Mouse (Mus musculus): ENCODE results near the gene Cct4. TPM values are rescaled to one million over a fixed set of nuclear protein-coding genes. Genes with fewer than 3 reads are reported as not detected.

Gene Cct4
- polyA plus RNA-seq (2014; fragmentation: Illumina TruSeq; extraction: RNeasy Lipid Tissue Mini Kit (QIAGEN cat#74804); ENCODE audit: low read depth, low replicate concordance) = 395 TPM

DNA sequence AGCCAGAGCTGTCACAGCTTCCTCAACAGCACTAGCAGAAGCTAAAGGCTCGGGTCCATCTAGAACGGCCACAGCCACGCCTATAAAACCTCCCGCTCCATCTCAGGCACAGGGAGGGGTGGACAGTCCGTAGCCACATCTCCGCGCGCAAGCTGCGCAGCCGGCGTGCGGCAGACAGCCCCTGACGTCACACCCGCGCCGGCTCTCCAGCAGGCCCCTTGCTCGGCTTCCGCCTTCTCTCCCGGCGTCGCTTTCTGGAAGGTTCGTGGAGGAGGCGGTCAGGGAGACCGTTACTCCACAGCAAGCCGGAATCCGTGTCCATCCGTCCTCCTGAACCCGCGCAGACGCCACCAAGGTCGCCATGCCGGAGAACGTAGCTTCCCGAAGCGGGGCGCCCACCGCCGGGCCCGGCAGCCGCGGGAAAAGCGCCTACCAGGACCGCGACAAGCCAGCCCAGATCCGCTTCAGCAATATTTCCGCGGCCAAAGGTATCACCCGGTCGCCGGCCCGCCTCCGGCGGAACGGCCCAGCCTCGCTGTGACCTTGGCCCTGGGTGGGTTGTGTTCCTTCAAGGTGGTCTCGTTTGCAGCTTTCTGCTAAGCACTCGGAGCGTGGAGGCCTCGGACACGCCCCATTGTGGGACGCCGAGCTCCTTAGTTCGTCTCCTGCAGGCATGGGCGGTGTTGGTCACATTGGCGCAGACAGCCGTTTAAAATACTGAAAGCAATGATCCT, at the start of gene Cct4:
Cct4 (plus strand) TSS at position 127 of the 734 bp plus-strand sequence.

DNA sequence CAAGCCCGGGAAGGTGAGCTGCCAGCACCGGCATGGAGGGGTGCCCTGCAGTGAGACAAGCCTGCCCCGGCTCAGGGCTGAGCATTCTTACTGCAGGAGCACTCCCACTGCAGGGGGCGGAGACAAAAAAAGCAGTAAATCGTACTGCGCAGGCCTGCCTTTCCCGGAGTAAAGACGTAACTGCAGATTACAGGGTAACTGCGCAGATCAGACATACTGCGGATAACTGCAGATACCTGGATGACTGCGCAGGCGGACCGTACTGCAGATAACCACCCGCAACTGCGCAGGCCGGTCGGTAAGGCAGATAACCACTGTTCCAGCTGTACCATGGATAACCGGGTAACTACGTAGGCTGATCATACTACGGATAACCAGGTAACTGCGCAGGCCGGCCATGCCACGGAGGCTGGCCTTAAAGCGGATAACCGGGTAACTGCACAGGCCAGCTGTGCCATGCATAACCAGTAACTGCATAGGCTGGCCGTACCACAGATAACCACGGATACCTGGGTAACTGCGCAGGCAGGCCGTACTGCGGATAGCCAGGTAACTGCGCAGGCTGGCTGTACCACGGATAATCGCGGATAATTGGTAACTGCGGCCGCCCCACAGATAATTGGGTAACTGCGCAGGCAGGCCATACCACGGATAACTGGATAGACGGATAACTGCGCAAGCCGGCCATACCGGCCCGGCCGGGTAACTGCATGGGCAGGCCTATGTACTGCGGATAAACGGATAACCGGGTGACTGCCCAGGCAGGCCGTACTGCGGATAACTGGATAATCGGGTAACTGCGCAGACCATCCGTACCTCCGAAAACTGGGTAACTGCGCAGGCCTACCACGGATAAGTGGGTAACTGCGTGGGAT, 18.2 kb upstream of the Cct4 start, which contains the start of gene Zrsr1:
Zrsr1 (plus strand) TSS at position 171 of the 875 bp plus-strand sequence.

DNA sequence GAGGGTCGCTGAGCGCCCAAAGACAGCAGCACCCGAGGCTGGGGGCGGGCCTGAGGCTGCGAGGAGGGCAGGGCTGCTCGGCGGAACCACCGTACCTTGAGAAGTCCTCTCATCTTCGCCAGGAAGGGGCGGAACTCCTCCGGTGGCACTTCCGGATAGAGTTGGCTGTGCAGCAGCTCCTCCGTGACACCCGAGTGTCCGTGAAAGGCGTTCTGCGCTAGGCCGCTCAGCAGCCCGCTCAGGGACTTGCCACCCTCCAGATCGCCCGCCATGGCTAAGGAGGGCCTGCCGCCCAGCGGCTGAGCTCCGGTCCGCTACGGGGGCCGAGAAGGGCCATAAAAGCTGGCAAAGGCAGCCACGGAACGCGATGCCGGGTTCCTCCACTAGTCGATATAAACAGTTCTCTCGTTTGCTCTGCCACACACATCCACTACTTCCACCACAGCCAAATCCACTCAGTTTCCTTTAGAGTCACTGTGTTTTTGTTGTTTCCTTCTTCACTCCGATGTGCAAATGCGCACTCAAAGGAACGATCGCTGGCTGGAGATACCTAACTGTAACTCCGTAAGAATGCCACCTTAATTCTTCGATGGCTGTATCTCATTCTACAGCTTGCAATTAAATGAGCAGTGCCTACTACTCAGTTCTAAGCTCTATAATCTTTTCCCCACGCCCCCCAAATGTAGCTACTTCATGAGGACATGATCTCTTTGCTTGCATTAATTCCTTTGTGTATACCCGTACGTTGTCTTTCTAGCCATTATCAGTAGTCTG, 8.1 kb upstream of the Cct4 start, which contains the start of the genes Gm28048 and Commd1:
Gm28048 (minus strand) TSS at position 107 of the 774 bp plus-strand sequence.
Commd1 (minus strand) TSS at position 399 of the 774 bp plus-strand sequence.

DNA sequence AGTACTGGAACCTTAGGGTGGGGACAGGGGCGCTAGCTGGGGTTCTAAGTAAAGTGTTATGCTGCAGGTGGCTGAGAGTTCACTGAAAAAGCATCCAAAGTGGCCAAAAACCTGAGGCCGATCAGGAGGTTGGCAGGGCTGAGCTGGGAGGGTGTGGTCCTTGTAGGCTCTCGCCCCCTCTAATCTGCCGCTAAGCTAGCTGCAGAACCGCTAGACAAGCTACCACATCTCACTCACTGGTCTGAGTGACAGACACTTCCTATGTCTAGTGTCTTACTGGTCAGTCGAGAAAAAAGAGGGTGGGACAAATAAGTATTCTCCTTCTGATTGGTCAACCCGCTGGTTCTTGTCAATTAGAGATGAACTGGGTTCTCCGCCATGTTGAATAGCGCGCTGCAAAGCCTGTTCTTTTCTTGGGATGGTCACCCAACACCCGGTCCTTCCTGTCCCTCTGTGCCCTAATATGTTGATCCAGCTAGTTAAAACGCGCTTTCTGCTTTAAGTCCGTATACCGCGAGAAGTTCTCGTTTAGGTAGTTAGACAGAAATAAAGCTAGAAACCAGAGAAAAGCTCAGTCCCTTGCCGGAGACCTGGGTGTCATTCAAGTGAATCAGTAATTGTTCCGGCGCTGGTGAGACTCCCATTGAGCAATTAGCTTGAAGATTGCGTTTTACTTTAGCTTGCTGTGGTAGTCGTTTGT, 17.3 kb downstream of the Cct4 start, which contains the start of gene Fam161a:
Fam161a (plus strand) TSS at position 51 of the 700 bp plus-strand sequence.

Other genes with a start within 250 kb of the Cct4 start
- 27.8 TPM for gene B3gnt2, start 129.6 kb upstream of the Cct4 start, polyA plus RNA-seq (2014; fragmentation: Illumina TruSeq; extraction: RNeasy Lipid Tissue Mini Kit (QIAGEN cat#74804); ENCODE audit: low read depth, low replicate concordance)
- gene Zrsr1, start 18.5 kb upstream of the Cct4 start, polyA plus RNA-seq (2014; fragmentation: Illumina TruSeq; extraction: RNeasy Lipid Tissue Mini Kit (QIAGEN cat#74804); ENCODE audit: low read depth, low replicate concordance) = 31.7 TPM
- gene Gm28048, start 8.4 kb upstream of the Cct4 start, polyA plus RNA-seq (2014; fragmentation: Illumina TruSeq; extraction: RNeasy Lipid Tissue Mini Kit (QIAGEN cat#74804); ENCODE audit: low read depth, low replicate concordance) = 130 TPM
- 61.9 TPM for gene Commd1, start 8.1 kb upstream of the Cct4 start, polyA plus RNA-seq (2014; fragmentation: Illumina TruSeq; extraction: RNeasy Lipid Tissue Mini Kit (QIAGEN cat#74804); ENCODE audit: low read depth, low replicate concordance)
- gene Fam161a, start 17.0 kb downstream of the Cct4 start, polyA plus RNA-seq (2014; fragmentation: Illumina TruSeq; extraction: RNeasy Lipid Tissue Mini Kit (QIAGEN cat#74804); ENCODE audit: low read depth, low replicate concordance) = 29.5 TPM